Mouse (Mus musculus): ENCODE measurements around the gene Nkd2. TPM values are rescaled to one million over a fixed set of nuclear protein-coding genes. Genes with fewer than 3 reads are reported as not detected.

The Nkd2 gene
- polyA plus RNA-seq, 1 experiment from 2014 or later: 27.7 TPM

DNA sequence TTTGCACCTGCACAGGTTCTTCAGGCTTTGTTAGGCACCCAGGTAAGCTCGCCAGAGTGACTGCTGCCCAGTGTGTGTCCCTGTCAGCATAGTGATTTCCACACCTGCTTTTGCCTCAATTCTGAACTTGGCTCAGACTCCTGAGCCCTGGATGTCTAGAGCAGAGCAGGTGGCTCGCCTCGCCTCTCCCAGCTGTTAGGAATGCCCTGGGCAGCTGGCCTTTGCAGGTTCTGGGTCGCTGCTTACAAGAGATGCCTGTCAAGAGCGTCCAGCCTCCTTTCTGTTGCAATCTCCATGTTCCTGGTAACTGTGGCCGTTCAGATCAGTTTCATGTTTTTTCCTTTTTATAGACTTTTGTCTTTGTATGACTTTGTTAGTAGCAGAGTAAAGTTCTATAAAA lies 31.1 kb downstream of the Nkd2 start:
- no peak overlapping the region for H3K4me2 ChIP-seq (replicated peaks)
- H3K4me1 ChIP-seq: no peaks in the 10 kb centered on the region
- H3K4me3 ChIP-seq: no peak overlapping the region
- H3K9ac ChIP-seq: no peak overlapping the region
- H3K27ac ChIP-seq: no peak overlapping the region
- no peaks in the 10 kb centered on the region for H3K27me3 ChIP-seq
- peaks cover 55% of the 10 kb centered on the region for H3K36me3 ChIP-seq
- 76% methylated on average over 6 of the region's 6 CpGs for WGBS
- no peaks in the 10 kb centered on the region for H3K9me3 ChIP-seq
- ATAC-seq (ENCODE audit: insufficient number of reproducible peaks, insufficient read depth, low FRiP score, low TSS enrichment): no peak

DNA sequence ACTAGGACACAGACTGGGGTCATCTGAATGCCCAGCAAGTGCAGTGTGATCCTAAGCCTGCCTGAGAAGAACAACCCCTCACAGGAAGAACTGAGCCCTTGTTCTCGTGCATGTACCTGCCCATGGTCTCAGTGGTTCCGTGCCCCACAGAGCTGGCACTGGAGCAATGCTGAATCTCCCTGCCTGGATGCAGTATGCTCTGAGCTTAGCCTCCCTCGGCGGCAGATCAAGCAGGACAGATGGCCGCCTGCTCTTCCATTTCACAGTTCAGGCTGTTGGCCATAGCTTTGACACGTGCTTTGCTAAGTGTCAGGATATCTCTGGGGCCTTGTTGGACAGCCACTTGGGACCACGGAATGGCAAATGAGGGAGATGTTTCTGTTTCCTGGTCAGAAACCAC lies 33.2 kb downstream of the Nkd2 start:
- Histone ChIP-seq H3K9me3 (no peaks in the 10 kb centered on the region), H3K27me3 (no peaks in the 10 kb centered on the region), H3K27ac (no peak overlapping the region), H3K4me3 (no peak overlapping the region), H3K4me1 (no peaks in the 10 kb centered on the region), H3K36me3 (peaks cover 66% of the 10 kb centered on the region), H3K4me2 (replicated peaks) (no peak overlapping the region), H3K9ac (no peak overlapping the region)
- ATAC-seq (ENCODE audit: insufficient number of reproducible peaks, insufficient read depth, low FRiP score, low TSS enrichment): no peak
- 92% methylated on average over 7 of the region's 7 CpGs for WGBS

DNA sequence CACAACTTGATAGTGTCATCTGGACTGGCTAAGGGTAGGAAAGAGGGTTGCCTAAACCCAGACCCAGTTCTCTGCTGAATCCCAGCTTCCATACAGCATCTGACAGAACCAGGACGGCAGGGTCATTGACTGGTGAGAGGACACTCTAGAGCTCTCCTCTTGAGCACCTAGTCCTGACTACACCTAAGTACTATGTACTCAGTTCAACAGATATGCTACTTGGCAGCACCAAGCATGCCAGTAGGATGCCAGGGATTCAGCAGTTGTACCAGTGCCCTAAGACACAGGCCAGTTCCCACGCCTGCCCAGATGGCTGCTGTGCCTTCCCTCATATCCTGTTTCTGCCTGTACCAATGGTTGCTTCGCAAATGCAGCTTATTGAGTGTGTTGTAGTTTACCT lies 34.5 kb downstream of the Nkd2 start:
- Histone ChIP-seq H3K27me3 (no peaks in the 10 kb centered on the region), H3K4me2 (replicated peaks) (no peak overlapping the region), H3K4me1 (no peaks in the 10 kb centered on the region), H3K9ac (no peak overlapping the region), H3K9me3 (no peaks in the 10 kb centered on the region), H3K4me3 (no peak overlapping the region), H3K27ac (no peak overlapping the region), H3K36me3 (peaks cover 75% of the 10 kb centered on the region)
- WGBS: 93% methylated on average over 3 of the region's 3 CpGs
- no peak for ATAC-seq (ENCODE audit: insufficient number of reproducible peaks, insufficient read depth, low FRiP score, low TSS enrichment)

DNA sequence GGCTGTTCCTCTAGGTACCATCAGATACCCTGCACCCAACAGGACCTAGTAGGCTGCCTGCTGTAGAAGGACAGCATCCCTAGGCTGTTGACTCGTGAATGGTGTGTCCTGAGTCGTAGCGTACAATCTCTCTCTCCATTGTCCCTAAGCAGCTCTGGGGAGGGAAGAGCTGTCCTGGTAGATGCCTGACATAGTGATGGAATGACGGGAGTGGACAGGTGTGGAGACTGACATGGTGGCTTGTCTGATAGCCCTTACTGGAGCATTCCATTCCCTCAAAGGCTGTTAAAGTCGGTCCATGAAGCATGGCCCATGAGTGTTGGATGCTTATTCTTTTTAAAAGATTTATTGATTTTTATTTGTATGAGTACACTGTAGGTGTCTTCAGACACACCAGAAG lies 42.5 kb downstream of the Nkd2 start:
- Histone ChIP-seq H3K27me3 (no peaks in the 10 kb centered on the region), H3K36me3 (peaks cover 67% of the 10 kb centered on the region), H3K27ac (no peak overlapping the region), H3K4me2 (replicated peaks) (no peak overlapping the region), H3K4me1 (no peaks in the 10 kb centered on the region), H3K9me3 (no peaks in the 10 kb centered on the region), H3K9ac (no peak overlapping the region), H3K4me3 (no peak overlapping the region)
- WGBS: 90% methylated on average over 5 of the region's 5 CpGs
- no peak for ATAC-seq (ENCODE audit: insufficient number of reproducible peaks, insufficient read depth, low FRiP score, low TSS enrichment)

DNA sequence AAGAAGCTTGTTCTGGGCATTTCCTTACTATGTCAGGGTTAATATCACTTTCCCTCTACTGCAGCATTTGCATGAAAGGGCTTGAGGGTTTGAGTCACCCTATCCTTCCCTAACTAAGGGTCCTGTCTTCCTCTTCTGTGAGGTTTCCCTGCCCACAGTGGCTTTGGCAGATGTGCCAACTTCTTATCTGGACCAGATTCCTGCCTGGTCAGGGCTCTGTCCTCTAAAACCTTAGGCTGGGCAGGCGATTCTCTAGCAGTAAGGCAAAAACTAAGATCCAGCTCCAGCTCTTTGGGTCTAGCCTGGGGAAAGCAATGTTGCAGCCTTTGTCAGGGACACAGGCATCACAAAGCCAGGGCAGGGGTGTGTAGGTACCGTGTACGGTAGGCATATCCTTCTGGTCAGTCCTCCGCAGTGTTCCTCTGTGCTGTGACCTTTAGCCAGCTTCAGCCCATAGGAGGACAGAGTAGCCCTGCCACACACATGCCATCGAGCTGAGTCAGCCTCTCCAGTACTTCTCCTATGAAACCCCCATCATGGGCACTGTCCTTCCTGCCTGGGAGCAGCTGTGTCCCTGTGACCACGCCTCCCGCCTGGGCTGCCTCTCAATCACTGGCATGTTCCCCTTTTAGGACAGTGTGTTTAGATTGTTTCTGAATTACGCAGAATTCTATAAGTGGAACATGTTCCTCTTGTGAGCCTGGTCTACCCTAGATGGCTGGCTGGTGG lies 43.8 kb downstream of the Nkd2 start:
- Histone ChIP-seq H3K9ac (no peak overlapping the region), H3K36me3 (peaks cover 68% of the 10 kb centered on the region), H3K27me3 (no peaks in the 10 kb centered on the region), H3K4me2 (replicated peaks) (no peak overlapping the region), H3K9me3 (no peaks in the 10 kb centered on the region), H3K27ac (no peak overlapping the region), H3K4me1 (no peaks in the 10 kb centered on the region), H3K4me3 (no peak overlapping the region)
- ATAC-seq (ENCODE audit: insufficient number of reproducible peaks, insufficient read depth, low FRiP score, low TSS enrichment): no peak
- WGBS: 88% methylated on average over 8 of the region's 8 CpGs

DNA sequence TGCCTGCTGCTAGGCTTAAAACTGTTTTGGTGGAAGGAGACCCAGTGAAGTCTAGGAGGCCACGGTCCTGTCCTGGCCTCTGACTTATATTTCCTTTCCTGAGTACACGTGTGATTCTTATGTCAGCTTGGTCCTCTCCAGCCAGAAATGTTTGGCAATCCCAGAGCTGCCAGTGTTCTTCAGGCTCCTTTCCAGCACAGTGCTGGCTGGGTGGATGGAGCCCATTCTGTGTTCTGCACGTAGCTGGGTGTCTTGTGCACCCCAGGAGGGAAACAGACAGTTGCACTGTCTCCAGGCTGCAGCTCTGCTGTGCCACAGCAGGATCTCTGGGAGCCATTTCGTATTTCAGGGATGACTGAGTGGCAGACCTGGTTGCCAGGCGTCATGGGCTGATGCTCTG lies 48.3 kb downstream of the Nkd2 start:
- H3K9ac ChIP-seq: no peak overlapping the region
- no peaks in the 10 kb centered on the region for H3K4me1 ChIP-seq
- no peaks in the 10 kb centered on the region for H3K27me3 ChIP-seq
- H3K36me3 ChIP-seq: peaks cover 81% of the 10 kb centered on the region
- no peak for ATAC-seq (ENCODE audit: insufficient number of reproducible peaks, insufficient read depth, low FRiP score, low TSS enrichment)
- no peak overlapping the region for H3K27ac ChIP-seq
- 85% methylated on average over 5 of the region's 5 CpGs for WGBS
- H3K4me2 ChIP-seq (replicated peaks): no peak overlapping the region
- no peak overlapping the region for H3K4me3 ChIP-seq
- H3K9me3 ChIP-seq: no peaks in the 10 kb centered on the region

DNA sequence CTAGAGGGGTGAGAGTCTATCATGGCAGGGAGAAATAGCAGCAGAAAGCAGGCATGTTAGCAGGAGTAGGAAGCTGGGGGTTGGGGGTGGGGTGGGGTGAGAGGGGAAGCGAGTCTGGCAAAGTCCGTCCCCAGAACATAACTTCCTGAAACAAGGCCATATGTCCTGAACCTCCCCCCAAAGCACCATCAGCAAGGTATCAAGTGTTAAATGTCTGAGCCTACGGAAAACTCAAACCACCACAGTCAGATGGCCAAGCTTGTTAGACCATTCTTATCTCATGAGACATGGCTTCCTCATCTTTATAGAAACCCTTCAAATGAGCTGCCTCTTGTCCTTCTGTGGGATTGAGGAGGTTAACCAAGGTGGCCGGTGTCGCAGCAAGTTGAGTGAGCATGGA lies 54.3 kb downstream of the Nkd2 start:
- H3K27ac ChIP-seq: no peak overlapping the region
- WGBS: 85% methylated on average over 5 of the region's 5 CpGs
- H3K4me3 ChIP-seq: no peak overlapping the region
- no peaks in the 10 kb centered on the region for H3K9me3 ChIP-seq
- H3K27me3 ChIP-seq: no peaks in the 10 kb centered on the region
- peaks cover 91% of the 10 kb centered on the region for H3K36me3 ChIP-seq
- H3K9ac ChIP-seq: no peak overlapping the region
- ATAC-seq (ENCODE audit: insufficient number of reproducible peaks, insufficient read depth, low FRiP score, low TSS enrichment): no peak
- H3K4me2 ChIP-seq (replicated peaks): no peak overlapping the region
- no peaks in the 10 kb centered on the region for H3K4me1 ChIP-seq

DNA sequence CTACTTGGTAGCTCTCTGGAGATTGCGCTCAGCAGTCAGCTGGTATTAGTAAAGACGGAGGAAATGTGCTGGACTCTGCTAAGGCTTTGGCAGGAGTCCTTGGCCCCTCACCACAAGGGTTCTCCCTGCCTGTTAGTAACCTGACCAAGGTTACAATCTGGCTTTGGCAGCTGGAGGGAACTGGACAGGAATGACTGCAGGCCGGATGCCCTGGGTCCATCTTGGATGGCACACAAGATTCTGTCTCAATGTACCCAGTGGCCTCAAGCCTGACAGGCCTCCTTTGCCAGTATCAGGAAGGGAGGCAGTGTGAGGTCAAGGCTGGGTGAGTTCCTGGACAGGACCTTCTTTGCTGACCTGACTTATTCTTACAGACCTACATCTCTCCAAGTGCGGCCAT lies 55.3 kb downstream of the Nkd2 start:
- H3K36me3 ChIP-seq: peaks cover 91% of the 10 kb centered on the region

DNA sequence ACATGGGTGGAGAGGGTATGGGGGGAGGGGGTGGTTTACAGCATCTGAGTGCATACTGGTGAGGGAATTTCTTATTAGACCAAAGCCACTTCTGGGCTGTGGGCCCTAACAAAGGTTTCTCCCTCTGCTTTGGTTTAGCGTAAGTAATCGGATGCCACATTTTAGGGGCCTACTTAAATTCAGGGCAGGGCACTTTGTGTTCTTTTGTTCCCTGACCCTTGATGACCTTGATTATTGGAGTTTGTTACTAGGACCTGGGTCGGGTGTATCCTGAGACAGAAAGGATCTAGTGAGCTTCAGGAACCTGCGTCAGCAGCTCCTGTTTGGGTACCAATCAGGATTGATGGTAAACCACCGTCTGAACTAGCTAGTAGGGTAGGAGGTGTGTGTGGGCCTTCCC lies 64.9 kb downstream of the Nkd2 start:
- H3K4me2 ChIP-seq (replicated peaks): no peak overlapping the region
- no peaks in the 10 kb centered on the region for H3K27me3 ChIP-seq
- peaks cover 42% of the 10 kb centered on the region for H3K36me3 ChIP-seq
- H3K9ac ChIP-seq: no peak overlapping the region
- H3K4me3 ChIP-seq: no peak overlapping the region
- no peaks in the 10 kb centered on the region for H3K9me3 ChIP-seq
- H3K4me1 ChIP-seq: peaks cover 8% of the 10 kb centered on the region; the same call in 1 of the 2 replicates
- no peak overlapping the region for H3K27ac ChIP-seq
- no peak for ATAC-seq (ENCODE audit: insufficient number of reproducible peaks, insufficient read depth, low FRiP score, low TSS enrichment)
- 50% methylated on average over 5 of the region's 5 CpGs for WGBS

More for the DNA sequence above, 55.3 kb downstream of the Nkd2 start:
- WGBS: 94% methylated on average over 4 of the region's 4 CpGs
- no peak for ATAC-seq (ENCODE audit: insufficient number of reproducible peaks, insufficient read depth, low FRiP score, low TSS enrichment)
- Histone ChIP-seq H3K4me3 (no peak overlapping the region), H3K27me3 (no peaks in the 10 kb centered on the region), H3K4me2 (replicated peaks) (no peak overlapping the region), H3K4me1 (no peaks in the 10 kb centered on the region), H3K9me3 (no peaks in the 10 kb centered on the region), H3K9ac (no peak overlapping the region), H3K27ac (no peak overlapping the region)

DNA sequence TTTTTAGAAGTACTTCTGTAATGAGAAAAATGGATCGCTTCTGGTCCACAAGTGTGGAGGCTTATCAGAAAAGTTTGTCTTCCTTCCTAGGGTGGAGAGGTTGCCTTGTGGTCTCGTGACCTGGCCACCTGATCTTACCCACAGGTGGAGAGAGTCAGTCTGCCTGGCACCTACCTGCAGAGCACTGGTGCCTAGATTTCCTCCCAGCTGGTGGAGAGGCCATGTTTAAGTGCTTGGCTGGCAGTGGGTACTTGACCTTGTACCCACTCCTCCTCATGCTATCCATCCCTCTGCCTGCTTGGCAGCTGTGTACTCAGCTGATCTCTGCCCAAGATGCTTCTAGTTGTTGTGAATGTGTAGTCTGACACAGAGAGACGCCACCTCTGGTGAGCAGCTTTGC lies 69.9 kb downstream of the Nkd2 start:
- no peak for ATAC-seq (ENCODE audit: insufficient number of reproducible peaks, insufficient read depth, low FRiP score, low TSS enrichment)
- Histone ChIP-seq H3K9me3 (no peaks in the 10 kb centered on the region), H3K27ac (no peak overlapping the region), H3K27me3 (no peaks in the 10 kb centered on the region), H3K36me3 (0 out of 2 replicates have a peak, but pooled peaks cover 3% of the 10 kb centered on the region), H3K4me2 (replicated peaks) (no peak overlapping the region), H3K4me1 (peaks cover 22% of the 10 kb centered on the region), H3K4me3 (no peak overlapping the region), H3K9ac (no peak overlapping the region)
- WGBS: 71% methylated on average over 3 of the region's 3 CpGs

DNA sequence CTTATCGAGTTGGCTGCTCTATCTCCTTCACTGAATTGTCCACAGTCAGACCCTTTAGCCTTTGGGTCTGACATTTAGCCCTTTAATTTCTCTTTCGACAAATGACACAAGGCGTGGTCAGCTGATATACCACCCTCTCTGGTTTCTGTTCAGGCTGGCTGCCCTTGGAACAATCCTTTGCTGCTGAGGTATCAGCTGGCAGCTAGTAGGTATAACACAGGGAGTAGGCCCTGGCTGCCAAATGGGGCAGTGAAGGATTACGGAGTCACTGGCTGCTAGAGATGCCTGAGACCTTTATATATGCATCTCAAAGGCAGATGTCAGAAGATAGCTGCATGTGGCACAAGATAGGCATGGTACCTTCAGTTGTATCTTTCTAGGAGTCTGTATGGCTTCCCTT lies 71.6 kb downstream of the Nkd2 start:
- ATAC-seq (ENCODE audit: insufficient number of reproducible peaks, insufficient read depth, low FRiP score, low TSS enrichment): no peak
- no peak overlapping the region for H3K4me3 ChIP-seq
- H3K4me1 ChIP-seq: peaks cover 32% of the 10 kb centered on the region
- H3K9me3 ChIP-seq: no peaks in the 10 kb centered on the region
- H3K27me3 ChIP-seq: no peaks in the 10 kb centered on the region
- no peak overlapping the region for H3K9ac ChIP-seq
- H3K27ac ChIP-seq: no peak overlapping the region
- 81% methylated on average over 4 of the region's 4 CpGs for WGBS
- H3K4me2 ChIP-seq (replicated peaks): no peak overlapping the region
- 0 out of 2 replicates have a peak, but pooled peaks cover 3% of the 10 kb centered on the region for H3K36me3 ChIP-seq

DNA sequence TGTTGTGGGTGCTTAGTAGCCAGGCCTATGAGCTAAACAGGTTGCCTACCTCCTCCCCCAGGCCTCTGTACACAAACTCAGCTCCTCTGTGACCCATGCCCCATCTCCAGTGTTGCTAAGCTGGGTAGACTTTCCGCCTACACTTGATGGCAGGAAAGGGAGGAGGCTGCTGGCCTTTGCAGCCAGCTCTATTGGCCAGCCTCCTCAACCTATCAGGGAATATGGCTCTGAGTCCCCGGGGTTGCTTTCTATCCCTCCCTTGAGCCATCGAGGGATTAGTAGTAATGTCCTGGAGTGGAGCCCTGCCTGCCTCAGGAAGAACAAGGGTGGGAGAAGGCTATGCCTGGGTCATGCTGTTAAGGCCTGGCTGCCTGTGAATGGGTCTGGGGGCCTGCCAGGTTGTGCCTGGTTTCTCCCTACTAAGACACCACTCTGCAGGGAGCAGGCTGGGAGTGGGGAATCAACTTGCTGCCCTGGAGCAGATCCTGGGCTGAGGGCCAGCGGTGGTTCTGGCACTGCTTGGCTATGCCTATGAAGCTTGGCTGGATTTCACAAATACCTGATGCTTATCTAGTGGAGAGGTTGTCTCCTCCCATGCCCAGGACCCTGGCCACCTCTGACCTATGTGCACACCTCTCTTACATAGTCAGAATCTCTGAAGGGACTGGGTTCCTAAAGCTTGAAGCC lies 73.8 kb downstream of the Nkd2 start:
- Histone ChIP-seq H3K4me2 (replicated peaks) (no peak overlapping the region), H3K27me3 (no peaks in the 10 kb centered on the region), H3K4me1 (peaks cover 44% of the 10 kb centered on the region), H3K4me3 (no peak overlapping the region), H3K9ac (no peak overlapping the region), H3K9me3 (no peaks in the 10 kb centered on the region), H3K27ac (peak overlapping the region; percentile 42), H3K36me3 (no peaks in the 10 kb centered on the region)
- ATAC-seq (ENCODE audit: insufficient number of reproducible peaks, insufficient read depth, low FRiP score, low TSS enrichment): no peak
- WGBS: 69% methylated on average over 4 of the region's 4 CpGs

Data from embryonic facial prominence, embryonic 12.5 days (tissue).